Mouse (Mus musculus) kidney, adult 2 months (tissue): ENCODE measurements around the gene Vac14. TPM values are rescaled to one million over a fixed set of nuclear protein-coding genes. Genes with fewer than 3 reads are reported as not detected.

ENCODE experiments used
- DNase-seq: peaks from one replicate; pipeline ENCODE4 v3.0.0; 2021
- H3K27ac ChIP-seq: fragments of 200-500 bp; 2 replicates; pipeline ENCODE4 v1.5.1; 2012; ENCODE audit warnings: low read depth, low read length, control low read depth, inconsistent platforms; ENCODE audit not compliant: insufficient read depth
- H3K27me3 ChIP-seq: fragments of 200-500 bp; replicated peaks from 2 replicates; pipeline ENCODE4 v1.6.1; 2012; ENCODE audit warnings: mild to moderate bottlenecking, moderate library complexity, low read length, inconsistent platforms; ENCODE audit not compliant: control insufficient read depth, insufficient read depth
- H3K36me3 ChIP-seq: fragments of 200-500 bp; 2 replicates; pipeline ENCODE4 v1.6.1; 2012; ENCODE audit warnings: mild to moderate bottlenecking, moderate library complexity, low read length, inconsistent platforms; ENCODE audit not compliant: control insufficient read depth, insufficient read depth
- H3K4me1 ChIP-seq: fragments of 200-500 bp; 2 replicates; pipeline ENCODE4 v1.6.1; 2011; ENCODE audit warnings: low read length; ENCODE audit not compliant: control insufficient read depth, insufficient read depth
- H3K4me3 ChIP-seq: fragments of 200-500 bp; 2 replicates; pipeline ENCODE4 v1.5.1; 2011; ENCODE audit warnings: mild to moderate bottlenecking, low read depth, low read length, control low read depth; ENCODE audit not compliant: insufficient read depth
- CTCF ChIP-seq: fragments of 200-500 bp; conservative IDR thresholded peaks from 2 replicates; pipeline ENCODE4 v1.5.1; 2011; ENCODE audit warnings: low read depth, mild to moderate bottlenecking, control low read depth, low read length, moderate library complexity, mixed read lengths; ENCODE audit not compliant: insufficient read depth, insufficient read length
- POLR2A ChIP-seq: fragments of 200-500 bp; IDR thresholded peaks from one replicate; pipeline ENCODE4 v1.6.1; 2011; ENCODE audit warnings: low read depth, low read length, control low read depth
- WGBS: fragments of 180-500 bp; shearing (Covaris S2); methylation state at CpG from one replicate; pipeline ENCODE4 v1.1.7; 2018; 5-methylcytosine and 5-hydroxymethylcytosine counted together
- polyA plus RNA-seq: library from polyadenylated mRNA; depleted of rRNA; stranded (reverse); fragments of >200 nt; gene quantifications from 2 replicates; pipeline ENCODE4 v1.2.3, GENCODE M21; 2012

Gene Vac14
- polyA plus RNA-seq, 1 experiment = 36.8 TPM

- Histone ChIP-seq H3K27me3 (no peaks in the 10 kb centered on the region), H3K4me1 (peaks cover 6% of the 10 kb centered on the region; the same call in 1 of the 2 replicates), H3K27ac (no peak overlapping the region), H3K4me3 (no peak overlapping the region), H3K36me3 (no peaks in the 10 kb centered on the region)
- peak; percentile 68 for DNase-seq
- 32% methylated on average over 6 of the region's 6 CpGs for WGBS
- TF ChIP-seq POLR2A (no peak), CTCF (peak; percentile 90)
Measured at GRCm38 (mm10) chr8:110646064-110646463, 27.7 kb downstream of the Vac14 start.

GRCm38 (mm10) chr8:110648577-110648976 lies 30.2 kb downstream of the Vac14 start:
- 93% methylated on average over 3 of the region's 3 CpGs for WGBS

GRCm38 (mm10) chr8:110649286-110649685 lies 30.9 kb downstream of the Vac14 start:
- Histone ChIP-seq H3K27ac (no peak overlapping the region), H3K36me3 (no peaks in the 10 kb centered on the region), H3K4me1 (peaks cover 6% of the 10 kb centered on the region; the same call in 1 of the 2 replicates), H3K4me3 (no peak overlapping the region), H3K27me3 (no peaks in the 10 kb centered on the region)
- no peak for TF ChIP-seq POLR2A
- TF ChIP-seq CTCF = no peak
- DNase-seq = no peak
- WGBS = 81% methylated on average over 6 of the region's 6 CpGs

More at GRCm38 (mm10) chr8:110648577-110648976, 30.2 kb downstream of the Vac14 start:
- no peak for DNase-seq
- peaks cover 6% of the 10 kb centered on the region; the same call in 1 of the 2 replicates for H3K4me1 ChIP-seq
- TF ChIP-seq POLR2A = no peak
- no peak for TF ChIP-seq CTCF
- H3K4me3 ChIP-seq = no peak overlapping the region
- H3K27ac ChIP-seq = no peak overlapping the region
- H3K36me3 ChIP-seq = no peaks in the 10 kb centered on the region
- H3K27me3 ChIP-seq = no peaks in the 10 kb centered on the region

GRCm38 (mm10) chr8:110650838-110651237 lies 32.5 kb downstream of the Vac14 start:
- H3K4me1 ChIP-seq = no peaks in the 10 kb centered on the region; the same call in 1 of the 2 replicates
- WGBS = 76% methylated on average over 9 of the region's 9 CpGs

GRCm38 (mm10) chr8:110651847-110652246 lies 33.5 kb downstream of the Vac14 start:
- Histone ChIP-seq H3K27me3 (no peaks in the 10 kb centered on the region), H3K4me3 (no peak overlapping the region), H3K27ac (no peak overlapping the region), H3K4me1 (no peaks in the 10 kb centered on the region), H3K36me3 (no peaks in the 10 kb centered on the region)
- no peak for DNase-seq
- TF ChIP-seq POLR2A (no peak), CTCF (no peak)
- 78% methylated on average over 4 of the region's 4 CpGs for WGBS

More at GRCm38 (mm10) chr8:110650838-110651237, 32.5 kb downstream of the Vac14 start:
- no peak for DNase-seq
- 0 out of 2 replicates have a peak, but pooled peaks have one; percentile 4 for TF ChIP-seq CTCF
- TF ChIP-seq POLR2A = no peak
- Histone ChIP-seq H3K27me3 (no peaks in the 10 kb centered on the region), H3K36me3 (no peaks in the 10 kb centered on the region), H3K27ac (no peak overlapping the region), H3K4me3 (no peak overlapping the region)

- Histone ChIP-seq H3K4me3 (no peak overlapping the region), H3K27ac (no peak overlapping the region), H3K27me3 (no peaks in the 10 kb centered on the region), H3K36me3 (no peaks in the 10 kb centered on the region), H3K4me1 (no peaks in the 10 kb centered on the region)
- 87% methylated on average over 9 of the region's 9 CpGs for WGBS
- TF ChIP-seq CTCF = no peak
- no peak for TF ChIP-seq POLR2A
- DNase-seq = no peak
Measured at GRCm38 (mm10) chr8:110654075-110655060, 36.0 kb downstream of the Vac14 start.

GRCm38 (mm10) chr8:110655827-110656226 lies 37.4 kb downstream of the Vac14 start:
- H3K27ac ChIP-seq = no peak overlapping the region
- no peak overlapping the region for H3K4me3 ChIP-seq
- no peak for DNase-seq
- TF ChIP-seq CTCF (no peak), POLR2A (no peak)
- no peaks in the 10 kb centered on the region for H3K27me3 ChIP-seq
- WGBS = 84% methylated on average over 1 of the region's 1 CpGs
- H3K4me1 ChIP-seq = no peaks in the 10 kb centered on the region
- no peaks in the 10 kb centered on the region for H3K36me3 ChIP-seq
